In the genomic region with DNA sequence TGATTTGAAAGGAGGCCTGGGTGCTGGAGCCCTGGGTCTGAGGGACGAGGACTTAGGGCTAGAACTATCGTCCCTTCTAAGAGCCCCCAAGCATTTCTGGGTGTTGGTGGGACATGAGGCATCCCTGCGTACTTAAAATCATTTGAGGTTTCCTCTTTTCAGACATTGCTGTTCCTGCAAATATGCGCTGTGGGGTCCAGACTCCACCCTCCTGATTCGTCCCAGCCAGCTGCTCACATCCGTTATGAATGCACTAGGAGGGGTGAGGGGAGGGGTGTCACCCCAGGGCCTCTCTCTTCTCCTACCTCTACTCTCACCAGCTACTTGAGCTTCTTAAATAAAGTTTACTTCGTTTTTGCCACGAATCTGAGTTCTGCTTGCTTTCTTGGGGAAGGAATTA, we compare ENCODE assay signal across 15 mouse cellular contexts. TPM values are rescaled to one million over a fixed set of nuclear protein-coding genes. Genes with fewer than 3 reads are reported as not detected.
DNase-seq lines count a peak whose midpoint lies in the region; ATAC-seq and TF ChIP-seq lines count a peak whose summit lies in the region.
"Had no signal": no experiment of that assay in that cellular context is flagged by ENCODE, and none has a peak within 500 bp of the region (broad histone marks: within the 10 kb centered on the region; RNA-seq: fewer than 3 reads in every experiment).

No protein-coding gene starts in this region.

- no peaks in the 10 kb centered on the region for H3K27me3 ChIP-seq in spleen, adult 2 months (ENCODE audit: control insufficient read depth, insufficient read depth, low read length)
- H3K27me3 ChIP-seq in lung, postnatal 0 days (replicated peaks; ENCODE audit: insufficient read depth, low read length), result peaks cover 11% of the 10 kb centered on the region; the same call in 1 of the 2 replicates

- WGBS in spleen, adult 2 months, result 11% methylated on average over 8 of the region's 8 CpGs
- 70% methylated on average over 8 of the region's 8 CpGs for WGBS in lung, postnatal 0 days

- H3K27ac ChIP-seq in spleen, adult 2 months (ENCODE audit: insufficient read depth, low read length), result peak overlapping the region; percentile 62
- no peak overlapping the region for H3K27ac ChIP-seq in lung, postnatal 0 days (ENCODE audit: low read length)
- H3K27ac ChIP-seq: heart, embryonic 13.5 days; hindbrain, embryonic 15.5 days; liver, embryonic 14.5 days; neural tube, embryonic 12.5 days had no signal

- H3K4me2 ChIP-seq in lung, postnatal 0 days (replicated peaks; ENCODE audit: low read depth, low read length), result no peak overlapping the region
- H3K4me2 ChIP-seq: heart, embryonic 13.5 days; hindbrain, embryonic 15.5 days; neural tube, embryonic 12.5 days had no signal

- no peak for TF ChIP-seq EP300 in lung, postnatal 0 days (IDR thresholded peaks at IDR 0.05)

- DNase-seq in cerebellum, adult 9-10 months, result peak; percentile 7
- no peak for DNase-seq in cerebellum, adult 9-11 months
- no peak for DNase-seq in spleen, adult 2 months (ENCODE audit: low read depth in 1 of 2, low spot score in 2 of 2)
- no peak for DNase-seq in spleen, postnatal 4 days (ENCODE audit: low spot score in 2 of 2)
- peak; percentile 69 for DNase-seq in thymus, postnatal 4 days
- no peak for DNase-seq in adrenal gland, postnatal 36 days
- DNase-seq in lung, postnatal 0 days (ENCODE audit: low spot score), result no peak
- DNase-seq: right cerebral cortex, adult 18-20 months had no signal

- H3K9ac ChIP-seq in lung, postnatal 0 days (replicated peaks; ENCODE audit: low read depth), result no peak overlapping the region
- H3K9ac ChIP-seq: heart, embryonic 13.5 days; hindbrain, embryonic 15.5 days; liver, embryonic 14.5 days; neural tube, embryonic 12.5 days had no signal

- peaks cover 15% of the 10 kb centered on the region for H3K4me1 ChIP-seq in spleen, adult 2 months (ENCODE audit: control insufficient read depth, insufficient read depth, insufficient read length)
- peaks cover 8% of the 10 kb centered on the region; the same call in 1 of the 2 replicates for H3K4me1 ChIP-seq in lung, postnatal 0 days (ENCODE audit: insufficient read depth, low read depth, low read length)

- H3K36me3 ChIP-seq in spleen, adult 2 months (ENCODE audit: control insufficient read depth, insufficient read depth, low read length), result no peaks in the 10 kb centered on the region; the same call in 1 of the 2 replicates
- no peaks in the 10 kb centered on the region for H3K36me3 ChIP-seq in lung, postnatal 0 days (ENCODE audit: insufficient read depth, low read length)
- H3K36me3 ChIP-seq: heart, embryonic 13.5 days; hindbrain, embryonic 15.5 days; neural tube, embryonic 12.5 days had no signal

- TF ChIP-seq POLR2A in spleen, adult 2 months (IDR thresholded peaks at IDR 0.05; ENCODE audit: low read depth, low read length), result no peak

- 0 out of 2 replicates have a peak, but pooled peaks have one; percentile 0 for ATAC-seq in monocyte, adult 5-6 weeks (replicated peaks; ENCODE audit: insufficient number of reproducible peaks, low FRiP score, low TSS enrichment, poor library complexity, severe bottlenecking)
- no peak for ATAC-seq in lung, postnatal 0 days

- peak overlapping the region; percentile 37; the same call in 1 of the 2 replicates for H3K4me3 ChIP-seq in spleen, adult 2 months (ENCODE audit: extremely low read depth, insufficient read depth, insufficient read length)
- no peak overlapping the region for H3K4me3 ChIP-seq in lung, postnatal 0 days (ENCODE audit: low read depth, low read length)
- H3K4me3 ChIP-seq: heart, embryonic 13.5 days; hindbrain, embryonic 15.5 days; neural tube, embryonic 12.5 days had no signal

- H3K9me3 ChIP-seq in lung, postnatal 0 days (ENCODE audit: low read length), result no peaks in the 10 kb centered on the region
- H3K9me3 ChIP-seq: G1E; heart, embryonic 13.5 days; hindbrain, embryonic 15.5 days; neural tube, embryonic 12.5 days had no signal

- no peak for TF ChIP-seq CTCF in spleen, adult 2 months (IDR thresholded peaks at IDR 0.05; ENCODE audit: extremely low read depth, insufficient read depth, insufficient read length, insufficient replicate concordance)
- no peak for TF ChIP-seq CTCF in lung, postnatal 0 days (IDR thresholded peaks at IDR 0.05)

RNA-seq across cellular contexts. Expression of gene Phldb3, which starts 2.0 kb away (rescaled TPM):
- polyA plus RNA-seq in spleen, adult 2 months (2012; rRNA removed), result 5.2 and 7.6 TPM in 2 replicates
- 7.5 to 10.6 TPM (median 9.6 TPM) in 3 replicates for total RNA-seq in monocyte, adult 5-6 weeks (2017)
- 1 to 10 TPM; 5.4 to 5.8 TPM for total RNA-seq in adrenal gland, postnatal 36 days (2021)
- polyA plus RNA-seq in lung, postnatal 0 days (2015; fragmentation: Nextera tagmentation; extraction: Ambion mirVana), result 0.33 and 0.42 TPM in 2 replicates
- polyA plus RNA-seq: heart, embryonic 13.5 days; hindbrain, embryonic 15.5 days; neural tube, embryonic 12.5 days had no signal

RNA-seq across cellular contexts. Expression of gene Zfp575, which starts 21.1 kb away (rescaled TPM):
- 0.29 and 0.61 TPM in 2 replicates for polyA plus RNA-seq in spleen, adult 2 months (2012; rRNA removed)
- not detected in 3 replicates for total RNA-seq in monocyte, adult 5-6 weeks (2017)
- total RNA-seq in adrenal gland, postnatal 36 days (2021), result under 1 TPM in 1 of 2 experiments, not detected in 1; 0.30 TPM
- 1.5 TPM in 2 replicates for polyA plus RNA-seq in lung, postnatal 0 days (2015; fragmentation: Nextera tagmentation; extraction: Ambion mirVana)
- polyA plus RNA-seq: G1E had no signal

RNA-seq across cellular contexts. Expression of gene Ethe1, which starts 21.2 kb away (rescaled TPM):
- polyA plus RNA-seq in spleen, adult 2 months (2012; rRNA removed), result 23.2 and 27.3 TPM in 2 replicates
- total RNA-seq in monocyte, adult 5-6 weeks (2017), result 4.8 to 9.7 TPM (median 7.9 TPM) in 3 replicates
- total RNA-seq in adrenal gland, postnatal 36 days (2021), result 10 to 100 TPM; 27.9 to 34.2 TPM
- 13.4 and 14.5 TPM in 2 replicates for polyA plus RNA-seq in lung, postnatal 0 days (2015; fragmentation: Nextera tagmentation; extraction: Ambion mirVana)

RNA-seq across cellular contexts. Expression of gene Lypd3, which starts 27.8 kb away (rescaled TPM):
- not detected in 2 replicates for polyA plus RNA-seq in spleen, adult 2 months (2012; rRNA removed)
- total RNA-seq in monocyte, adult 5-6 weeks (2017), result not detected in 3 replicates
- under 1 TPM; 0.36 to 0.92 TPM for total RNA-seq in adrenal gland, postnatal 36 days (2021)
- polyA plus RNA-seq in lung, postnatal 0 days (2015; fragmentation: Nextera tagmentation; extraction: Ambion mirVana), result not detected in 2 replicates
- total RNA-seq: G1E had no signal
- polyA plus RNA-seq: cortical plate, adult 2 months; G1E had no signal

Comparison
In these comparisons a context has a peak if more than half of its experiments do, and no peak if none do; other contexts are left out.
1. DNase-seq: peak in cerebellum, adult 9-10 months (single experiment) and thymus, postnatal 4 days (single experiment); none in cerebellum, adult 9-11 months (single experiment), spleen, adult 2 months (0 of 2), spleen, postnatal 4 days (0 of 2), adrenal gland, postnatal 36 days (0 of 2) and lung, postnatal 0 days (single experiment).